Mouse (Mus musculus): ENCODE measurements around the gene Kif5c.

- TF ChIP-seq CTCF (IDR thresholded peaks at IDR 0.05; ENCODE audit: low read depth, low read length) (no peak), POLR2A (IDR thresholded peaks at IDR 0.05; ENCODE audit: insufficient read depth, low read length) (no peak), EP300 (IDR thresholded peaks at IDR 0.05; ENCODE audit: insufficient read depth, low read depth, low read length) (no peak)
Observed at GRCm38 (mm10) chr2:49573282-49573681, 45.8 kb upstream of the Kif5c start.

Data from ES-Bruce4 (cell line).